Mouse (Mus musculus) cerebellum, postnatal 25 days (tissue): ENCODE measurements around the gene Pi4kb.
"Not testable (repeated sequence)": the region's sequence is repeated elsewhere in the genome, so short reads cannot be mapped to it uniquely, and the experiment has no call there.

Experiments used
- DNase-seq, 2 experiments: peaks; one replicate each; pipeline ENCODE4 v3.0.0; 2021; ENCODE audit warnings: mixed read lengths in 2 of 2

Pi4kb gene

DNA sequence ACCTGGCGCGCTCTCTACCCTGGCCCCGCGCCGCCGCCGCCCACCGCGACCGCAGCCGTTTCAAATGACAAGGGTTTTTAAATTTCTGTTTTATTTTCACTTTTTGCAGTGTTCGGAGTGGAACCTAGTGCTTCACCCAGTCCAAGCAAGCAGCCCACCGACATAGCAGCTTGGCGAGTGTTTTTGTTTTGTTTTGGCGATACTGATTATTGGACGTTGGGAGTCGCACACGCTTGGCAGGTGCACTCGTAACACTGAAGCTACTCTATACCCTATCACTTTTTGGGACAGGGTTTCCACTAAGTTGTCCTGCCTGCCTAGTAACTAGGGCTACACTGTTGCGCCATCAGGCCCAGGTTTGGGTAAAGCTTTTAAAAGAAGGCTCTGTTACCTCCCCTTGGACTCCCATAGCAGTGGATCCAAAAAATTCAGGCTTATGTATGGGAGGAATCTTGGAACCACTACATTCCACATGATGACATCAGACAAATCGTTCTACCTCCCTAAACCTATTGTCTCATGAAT is 42.1 kb downstream of the Pi4kb start:
- DNase-seq: no peak

DNA sequence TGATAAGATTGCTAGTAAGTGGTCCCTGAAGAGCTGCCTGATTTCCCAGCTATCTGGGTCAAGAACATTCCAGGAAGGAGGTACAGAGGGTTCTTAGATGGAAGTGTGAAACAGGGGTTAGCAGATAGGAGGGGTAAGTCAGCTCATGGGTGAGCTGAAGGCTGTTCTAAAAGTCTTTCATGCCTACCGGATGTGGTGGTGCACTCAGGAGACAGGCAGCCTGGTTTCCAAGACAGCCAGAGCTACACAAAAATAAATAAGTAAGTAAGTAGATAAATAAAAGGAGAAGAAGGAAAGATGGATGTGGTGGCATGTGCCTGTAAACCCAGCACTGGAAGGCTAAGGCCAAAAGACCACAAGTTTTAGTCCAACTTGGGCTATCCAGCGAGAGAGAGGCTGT is 44.2 kb downstream of the Pi4kb start:
- no peak for DNase-seq

DNA sequence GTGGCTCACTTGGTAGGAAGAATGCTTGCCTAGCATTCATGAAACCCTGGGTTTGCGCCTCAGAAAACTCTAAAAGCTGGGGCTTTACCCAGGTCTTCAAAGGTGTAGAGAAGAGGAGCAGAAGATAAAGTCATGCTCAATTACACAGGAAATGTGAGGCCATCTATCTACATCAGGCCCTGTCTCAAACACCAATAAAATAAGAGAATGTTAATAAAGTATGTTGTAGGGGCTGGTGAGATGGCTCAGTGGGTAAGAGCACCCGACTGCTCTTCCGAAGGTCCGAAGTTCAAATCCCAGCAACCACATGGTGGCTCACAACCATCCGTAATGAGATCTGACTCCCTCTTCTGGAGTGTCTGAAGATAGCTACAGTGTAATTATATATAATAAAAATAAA is 46.4 kb downstream of the Pi4kb start:
- not testable (repeated sequence) for DNase-seq

DNA sequence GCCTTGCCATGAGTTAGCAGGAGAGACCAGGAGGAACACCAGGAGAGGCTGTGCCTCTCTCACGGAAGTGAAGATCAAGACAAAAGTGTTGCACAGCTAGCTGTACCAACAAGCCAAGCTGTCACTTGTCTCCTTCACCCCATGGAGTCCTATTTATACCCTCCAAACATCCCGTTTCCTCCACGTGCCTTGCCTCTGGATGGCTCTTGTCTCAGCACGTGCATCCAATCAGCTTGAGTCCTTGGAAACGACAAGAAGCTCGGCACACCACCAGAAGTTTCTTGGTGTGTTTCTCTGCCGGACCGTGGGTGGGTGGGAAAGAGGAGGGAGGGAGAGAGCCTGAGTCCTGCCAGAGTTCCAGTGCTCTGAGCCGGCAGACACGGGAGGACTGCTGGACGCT is 50.0 kb downstream of the Pi4kb start:
- DNase-seq: peak in 1 of 2 experiments; percentile 22

DNA sequence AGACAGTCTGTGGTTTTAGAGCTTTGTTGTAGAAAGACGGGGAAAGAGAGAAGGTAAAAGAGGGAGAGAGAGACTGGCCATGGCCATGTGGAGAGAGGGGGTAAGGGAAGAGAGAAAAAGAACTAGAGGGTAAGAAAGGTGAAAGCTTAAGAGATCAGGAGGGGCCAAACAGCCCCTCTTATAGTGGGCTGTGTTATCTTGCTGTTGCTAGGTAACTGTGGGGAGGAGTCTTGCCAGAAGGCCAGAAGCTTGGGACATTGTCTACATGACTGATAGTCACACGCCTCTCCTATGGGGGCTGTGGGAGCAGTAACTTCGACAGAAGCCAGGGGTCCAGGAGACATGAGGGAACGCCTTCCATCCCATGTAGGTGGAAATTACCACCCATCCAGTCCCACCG is 50.7 kb downstream of the Pi4kb start:
- DNase-seq: no peak

DNA sequence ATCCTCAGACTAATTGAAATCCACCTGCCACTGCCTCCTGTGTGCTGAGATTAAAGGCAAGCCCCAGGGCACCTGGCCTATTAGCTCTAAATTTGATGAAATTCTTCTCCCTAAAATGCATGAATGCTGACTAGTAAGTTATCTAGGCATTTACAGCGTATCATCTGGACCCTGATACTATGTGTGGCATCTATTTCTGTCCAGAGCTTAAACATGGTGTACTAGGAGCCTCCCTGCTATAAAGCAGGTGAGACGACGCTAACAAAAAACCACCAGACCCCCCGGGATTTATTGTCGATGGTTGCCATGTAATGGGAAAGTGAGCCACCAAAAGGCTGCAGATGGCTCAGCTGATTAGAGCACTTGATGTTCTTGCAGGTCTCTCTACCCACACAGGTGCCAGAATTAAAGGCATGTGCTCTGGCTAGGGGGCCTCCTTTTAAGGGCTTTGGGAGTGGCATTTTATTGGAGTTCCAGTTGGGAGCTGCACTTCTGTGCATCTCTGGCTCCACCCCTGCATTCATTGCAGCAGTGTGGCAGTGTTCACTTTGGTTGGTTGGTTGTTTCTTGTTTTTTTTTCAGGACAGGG is 52.6 kb downstream of the Pi4kb start:
- no peak for DNase-seq

DNA sequence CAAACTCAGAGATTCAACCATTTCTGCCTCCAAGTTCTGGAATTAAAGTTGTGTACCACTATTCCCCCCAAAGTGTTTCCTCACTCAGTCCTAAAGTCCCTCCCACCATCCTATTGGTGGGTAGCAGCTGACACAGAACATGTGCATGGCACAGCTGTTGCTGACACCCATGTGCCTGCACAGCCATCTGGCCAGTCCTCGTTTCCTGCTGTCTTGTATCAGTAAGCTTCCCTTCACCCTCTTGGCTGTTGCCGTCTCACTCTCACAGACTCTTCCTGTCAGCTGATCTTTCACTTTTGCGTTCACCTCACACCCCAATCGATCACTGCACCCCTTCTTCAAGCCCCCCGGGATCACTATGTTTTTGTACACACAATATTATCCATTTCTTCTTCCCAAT is 53.2 kb downstream of the Pi4kb start:
- no peak for DNase-seq

DNA sequence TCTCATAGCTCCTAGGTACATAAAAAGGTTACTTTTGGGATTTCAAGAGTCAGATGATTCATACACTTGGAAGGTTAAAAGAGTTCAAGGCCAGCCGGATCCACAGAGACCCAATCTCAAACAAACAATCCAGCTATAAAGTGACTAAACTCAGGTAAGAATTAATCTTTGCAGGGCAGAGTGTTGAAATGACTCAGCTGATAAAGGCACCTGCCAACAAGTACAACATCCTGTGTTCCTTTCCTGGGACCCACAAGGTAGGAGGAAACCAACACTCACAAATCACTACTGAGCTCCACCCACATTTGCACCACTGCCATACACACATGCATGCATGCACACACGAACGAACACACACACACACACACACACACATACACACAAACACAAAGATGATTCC is 54.1 kb downstream of the Pi4kb start:
- no peak for DNase-seq

DNA sequence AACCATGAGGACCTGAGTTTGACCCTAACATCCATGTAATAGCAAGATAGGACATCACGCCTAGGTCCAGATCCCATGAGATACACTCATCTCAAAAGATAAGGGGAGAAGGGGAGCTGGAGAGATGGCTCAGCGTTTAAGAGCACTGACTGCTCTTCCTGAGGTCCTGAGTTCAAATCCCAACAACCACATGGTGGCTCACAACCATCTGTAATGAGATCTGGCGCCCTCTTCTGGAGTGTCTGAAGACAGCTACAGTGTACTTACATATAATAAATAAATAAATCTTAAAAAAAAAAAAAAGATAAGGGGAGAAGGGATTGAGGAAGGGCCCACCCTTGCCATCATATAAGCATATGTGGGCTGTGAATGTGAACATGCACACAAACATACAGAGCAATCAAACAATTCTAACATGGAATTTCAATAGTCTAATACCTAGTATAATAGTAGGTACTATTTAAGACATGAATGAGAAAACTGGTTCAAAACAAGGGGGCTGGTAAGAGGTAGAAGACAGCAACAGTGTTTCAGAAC is 54.8 kb downstream of the Pi4kb start:
- DNase-seq: not testable (repeated sequence)

DNA sequence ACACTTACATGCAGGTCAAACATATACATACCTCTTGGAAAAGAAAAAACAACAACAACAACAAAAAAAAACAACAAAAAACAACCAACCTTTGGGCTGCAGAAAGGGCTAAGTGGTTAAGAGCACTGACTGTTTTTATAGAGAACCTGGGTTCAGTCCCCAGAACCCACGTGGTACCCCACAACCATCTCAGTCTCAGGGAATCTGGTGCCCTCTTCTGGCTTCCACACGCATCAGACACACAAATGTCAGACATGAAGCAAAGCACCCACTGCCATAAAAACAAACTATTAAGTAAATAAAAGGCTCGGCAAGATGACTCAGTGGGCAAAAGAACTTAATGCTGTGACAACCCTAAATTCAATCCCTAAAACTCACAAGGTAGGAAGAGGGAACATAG is 55.4 kb downstream of the Pi4kb start:
- no peak for DNase-seq

DNA sequence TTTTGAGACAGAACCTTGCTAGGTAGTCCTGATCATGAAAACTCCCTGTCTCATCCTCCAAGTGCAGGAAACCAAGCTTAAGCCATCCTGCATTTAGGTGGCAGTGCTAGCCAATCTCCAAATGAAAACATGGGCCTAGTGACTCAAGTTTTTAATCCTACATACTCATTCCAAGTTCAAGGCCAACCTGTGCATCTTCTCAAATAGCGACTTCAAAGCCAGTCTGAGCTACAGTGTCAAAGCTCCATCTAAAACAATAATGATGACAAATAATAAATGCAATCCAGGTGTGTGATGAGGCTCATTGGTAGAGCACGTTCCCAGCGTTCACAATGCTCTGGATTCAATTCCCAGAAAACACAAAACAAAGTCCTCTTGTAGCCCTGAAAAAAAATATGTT is 67.1 kb downstream of the Pi4kb start:
- no peak for DNase-seq

DNA sequence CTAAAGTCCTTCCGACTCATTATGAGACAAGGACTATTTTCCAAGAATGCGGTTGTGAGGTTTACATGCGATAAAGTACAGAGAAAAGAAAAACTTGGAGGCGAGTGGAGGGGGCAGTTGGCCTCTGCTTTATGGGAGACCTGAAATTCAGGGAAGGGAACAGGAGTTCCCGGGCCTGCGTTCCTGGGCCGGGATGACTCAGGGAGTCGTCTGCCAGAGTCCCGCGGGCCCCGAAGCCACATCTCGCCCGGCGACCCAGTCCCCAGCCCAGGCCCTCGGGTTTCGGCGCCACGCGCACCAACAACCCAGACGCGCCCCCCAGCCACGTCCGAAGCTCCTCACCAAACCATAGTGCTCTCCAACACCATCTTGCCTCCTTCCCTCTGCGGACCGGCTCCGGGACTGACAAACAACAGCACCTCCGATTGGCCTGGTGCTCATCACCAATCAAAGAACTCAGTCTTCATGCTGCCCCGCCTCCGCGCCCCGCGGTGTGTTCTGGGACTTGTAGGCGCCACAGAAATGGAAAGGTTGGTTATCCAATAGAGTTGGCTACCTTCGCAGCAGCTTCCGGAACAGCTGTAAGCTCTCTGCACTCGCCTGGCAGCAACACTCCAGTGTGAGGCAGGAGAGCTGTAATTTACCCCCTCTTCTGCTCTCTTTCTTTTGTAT is 67.8 kb downstream of the Pi4kb start, which contains the start of gene Psmd4:
Gene Psmd4 (minus strand): TSS at position 449 of the 672 bp plus-strand sequence.
- DNase-seq: peak; percentile 97

DNA sequence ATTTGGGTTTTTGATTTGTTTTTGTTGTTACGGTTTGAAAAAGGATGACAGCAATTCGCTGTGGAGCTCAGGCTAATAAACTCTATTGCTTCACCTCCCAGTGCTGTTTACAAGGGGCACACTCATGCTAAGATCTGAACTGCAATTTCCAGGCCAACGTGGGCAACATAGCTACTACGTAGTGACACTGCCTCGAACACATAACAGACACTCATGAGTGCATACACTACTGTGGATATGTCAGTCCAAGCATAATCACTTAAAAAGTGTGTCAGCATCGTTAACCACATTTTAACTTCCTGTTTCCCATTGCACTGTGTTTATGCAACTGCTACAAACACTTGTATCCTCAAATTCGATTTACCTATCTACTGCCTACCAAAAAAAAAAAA is 68.3 kb downstream of the Pi4kb start:
- no peak for DNase-seq

DNA sequence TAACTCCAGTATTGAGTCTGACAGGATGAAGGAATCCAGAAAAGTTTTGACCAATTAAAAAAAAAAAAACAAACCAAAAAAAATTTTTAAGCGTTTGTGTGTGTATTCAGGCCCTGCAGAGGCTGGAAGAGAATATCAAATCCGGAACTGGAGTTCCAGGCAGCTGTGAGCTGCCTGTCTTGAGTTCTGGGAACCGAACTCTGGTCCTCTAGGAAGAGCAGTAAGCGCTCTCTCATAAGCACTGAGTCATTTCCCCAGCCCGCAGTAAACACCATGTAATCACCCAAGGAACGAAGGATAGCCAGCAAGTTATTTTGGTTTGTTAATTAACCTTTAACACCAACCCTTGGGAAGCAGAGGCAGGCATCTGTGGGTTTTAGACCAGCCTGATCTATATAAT is 68.7 kb downstream of the Pi4kb start:
- no peak for DNase-seq

DNA sequence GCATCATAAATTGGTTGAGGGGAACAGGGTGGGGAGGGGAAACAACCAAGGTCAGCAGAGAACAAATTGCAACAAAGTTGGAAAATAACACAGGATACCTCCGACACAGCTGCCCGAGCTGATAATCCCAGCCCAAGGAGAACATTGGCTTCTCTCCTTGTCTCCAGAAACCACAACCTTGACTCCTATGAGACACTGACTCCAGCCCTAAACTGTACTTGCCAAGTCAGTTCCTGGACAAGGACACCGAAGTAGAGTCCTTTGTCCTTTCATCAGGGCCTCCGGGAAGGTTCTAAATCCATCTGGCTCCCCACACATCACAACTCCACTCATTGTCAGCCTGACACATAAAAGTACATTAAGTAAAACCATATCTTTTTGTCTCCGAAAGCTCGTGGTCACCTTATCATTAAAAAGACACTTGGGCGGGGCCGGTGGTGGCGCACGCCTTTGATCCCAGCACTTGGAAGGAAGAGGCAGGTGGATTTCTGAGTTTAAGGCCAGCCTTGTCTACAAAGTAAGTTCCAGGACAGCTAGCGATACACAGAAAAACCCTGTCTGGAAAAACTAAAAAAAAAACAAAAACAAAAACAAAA is 72.0 kb downstream of the Pi4kb start:
- no peak for DNase-seq

DNA sequence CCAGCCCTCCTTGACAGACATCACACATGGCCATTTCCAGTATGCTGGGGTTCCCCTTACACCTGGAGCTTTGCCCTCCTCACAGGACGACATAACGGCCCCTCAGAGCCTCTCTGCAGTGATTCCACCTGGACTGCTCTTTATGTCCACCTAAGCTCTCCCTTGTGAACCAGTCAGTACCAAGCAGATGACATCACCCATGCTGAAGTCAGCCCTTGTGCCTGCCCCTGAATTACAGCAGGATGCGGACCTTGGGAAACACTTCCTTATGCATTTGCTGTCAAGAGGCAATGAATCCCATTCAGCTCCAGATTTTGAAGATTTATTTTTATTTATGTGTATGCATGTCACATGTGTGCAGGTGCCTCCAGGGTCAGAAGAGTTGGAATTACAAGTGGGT is 73.4 kb downstream of the Pi4kb start:
- DNase-seq: no peak

DNA sequence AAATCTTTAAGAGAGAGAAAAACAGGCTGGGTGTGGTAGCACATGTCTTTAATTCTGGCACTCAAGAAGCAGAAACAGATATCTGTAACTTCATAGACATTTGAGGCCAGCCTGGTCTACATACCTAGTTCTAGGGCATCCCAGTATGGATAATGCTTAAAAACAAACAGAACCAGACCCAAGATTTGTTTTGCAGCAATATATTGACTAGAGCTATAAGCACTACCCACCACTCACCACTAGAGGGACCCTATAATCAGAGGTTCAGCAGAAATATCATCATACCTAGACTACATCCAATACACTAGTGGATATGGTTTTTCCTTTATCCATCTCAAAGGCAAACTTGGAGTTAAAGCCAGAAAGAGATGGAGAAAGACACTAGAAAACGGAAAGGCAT is 78.4 kb downstream of the Pi4kb start:
- DNase-seq: peak; percentile 21 to 65

DNA sequence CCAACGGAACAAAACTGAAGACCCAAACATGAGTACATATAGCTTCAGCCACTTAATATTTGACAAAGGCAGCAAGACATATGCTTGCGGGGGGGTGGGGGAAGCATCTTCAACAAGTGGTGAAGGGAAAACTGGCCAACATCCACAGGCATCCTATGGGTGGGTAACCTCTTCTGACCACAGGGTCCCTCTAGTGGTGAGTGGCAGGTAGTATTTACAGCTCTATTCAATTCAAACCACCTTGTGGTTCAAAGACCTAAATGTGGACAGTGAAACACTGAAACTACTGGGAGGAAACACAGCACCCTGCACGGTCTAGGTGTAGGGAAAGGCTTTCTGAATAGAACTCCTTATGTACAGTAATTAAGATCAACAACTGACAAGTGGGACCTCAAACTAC is 79.2 kb downstream of the Pi4kb start:
- DNase-seq: peak; percentile 25 to 59

DNA sequence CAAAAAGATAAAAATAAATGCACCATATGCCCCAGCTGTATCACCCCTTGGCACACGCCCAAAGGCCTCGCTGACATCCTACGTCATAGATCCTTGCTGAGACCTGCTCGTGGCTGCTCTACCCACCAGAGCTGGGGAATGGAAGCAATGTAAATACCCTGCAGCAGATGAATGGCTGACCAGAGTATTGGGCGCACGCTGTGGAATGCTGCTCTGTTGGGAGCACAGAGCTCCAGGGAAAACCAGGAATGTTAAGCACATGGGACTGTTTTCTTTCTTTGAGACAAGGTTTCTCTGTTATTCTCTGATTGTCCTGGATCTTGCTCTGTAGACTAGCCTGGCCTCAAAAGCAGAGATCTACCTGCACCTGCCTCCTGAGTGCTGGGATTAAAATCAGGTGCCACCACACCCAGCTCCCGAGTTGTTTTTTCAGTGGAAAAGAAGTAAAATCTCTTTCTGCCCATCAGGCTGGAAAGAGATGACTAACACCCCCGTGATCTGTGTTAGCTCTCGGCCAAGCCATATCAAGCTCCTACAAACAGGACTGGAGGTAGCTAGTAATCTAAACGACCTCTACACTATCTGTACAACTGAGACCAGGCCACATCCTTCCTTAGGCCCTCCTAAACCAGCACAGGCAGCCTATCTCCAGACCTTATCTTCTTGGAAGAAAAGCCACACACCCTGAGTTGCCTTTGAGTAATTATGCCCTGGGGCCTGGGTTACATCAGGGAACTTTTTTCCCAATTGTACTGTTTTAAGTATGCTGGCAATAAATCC is 80.1 kb downstream of the Pi4kb start:
- peak; percentile 45 to 71 for DNase-seq

DNA sequence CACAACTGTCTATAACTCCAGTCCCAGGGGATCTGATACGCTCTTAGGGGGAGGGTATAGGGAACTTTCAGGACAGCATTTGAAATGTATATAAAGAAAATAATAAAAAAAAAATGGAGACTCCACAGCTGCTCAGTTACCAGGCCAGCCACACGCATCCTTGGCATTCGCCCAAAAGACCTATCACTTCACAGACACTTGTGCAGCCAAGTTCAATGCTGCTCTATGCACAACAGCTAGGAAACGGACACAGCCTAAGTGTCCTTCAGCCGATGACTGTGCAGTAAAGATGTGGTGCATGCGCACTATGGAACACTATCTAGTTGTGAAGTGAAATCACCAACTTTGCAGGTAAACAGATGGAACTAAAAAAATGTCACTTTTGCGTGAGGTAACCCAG is 81.7 kb downstream of the Pi4kb start:
- DNase-seq: no peak
